Mouse (Mus musculus): ENCODE results near the gene Apcs. TPM values are rescaled to one million over a fixed set of nuclear protein-coding genes. Genes with fewer than 3 reads are reported as not detected.

Apcs gene
- 14.0 and 14.8 TPM in 2 replicates for polyA plus RNA-seq (2015; fragmentation: Nextera tagmentation; extraction: Ambion mirVana)

- WGBS, result 27% methylated on average over 2 of the region's 2 CpGs
- no peak within 1 kb of the TSS for H3K27ac ChIP-seq (ENCODE audit: low read depth, low read length)
- ATAC-seq, result peak; percentile 60; the same call in 1 of the 2 replicates
Measured at GRCm38 (mm10) chr1:172894777-172895357, at the start of gene Apcs. Gene Apcs, minus strand, starts transcription at chr1:172895041.

GRCm38 (mm10) chr1:172932197-172932596 is 37.4 kb upstream of the Apcs start:
- 74% methylated on average over 2 of the region's 2 CpGs for WGBS
- ATAC-seq, result no peak
- Histone ChIP-seq H3K36me3 (ENCODE audit: control insufficient read depth, insufficient read depth) (no peaks in the 10 kb centered on the region), H3K9me3 (ENCODE audit: control insufficient read depth) (no peaks in the 10 kb centered on the region), H3K27me3 (replicated peaks; ENCODE audit: control insufficient read depth, insufficient read depth, low read length) (no peaks in the 10 kb centered on the region), H3K4me1 (replicated peaks; ENCODE audit: control insufficient read depth, insufficient read depth, low read length) (no peaks in the 10 kb centered on the region), H3K4me2 (replicated peaks; ENCODE audit: low read depth) (no peak overlapping the region), H3K9ac (ENCODE audit: low read depth, low read length) (no peak overlapping the region), H3K4me3 (ENCODE audit: low read depth, low read length) (no peak overlapping the region), H3K27ac (ENCODE audit: low read depth, low read length) (no peak overlapping the region)
- no peak for TF ChIP-seq CTCF (IDR thresholded peaks at IDR 0.05; ENCODE audit: low read depth)

More at GRCm38 (mm10) chr1:172894777-172895357, at the start of gene Apcs:
- H3K9me3 ChIP-seq (ENCODE audit: control insufficient read depth), result no peaks in the 10 kb centered on the region
- H3K4me1 ChIP-seq (replicated peaks; ENCODE audit: control insufficient read depth, insufficient read depth, low read length), result no peaks in the 10 kb centered on the region
- no peak within 1 kb of the TSS for H3K4me2 ChIP-seq (replicated peaks; ENCODE audit: low read depth)
- no peaks in the 10 kb centered on the region for H3K27me3 ChIP-seq (replicated peaks; ENCODE audit: control insufficient read depth, insufficient read depth, low read length)
- TF ChIP-seq CTCF (IDR thresholded peaks at IDR 0.05; ENCODE audit: low read depth), result no peak
- H3K36me3 ChIP-seq (ENCODE audit: control insufficient read depth, insufficient read depth), result no peaks in the 10 kb centered on the region
- H3K9ac ChIP-seq (ENCODE audit: low read depth, low read length), result no peak within 1 kb of the TSS
- H3K4me3 ChIP-seq (ENCODE audit: low read depth, low read length), result no peak within 1 kb of the TSS

- H3K4me3 ChIP-seq (ENCODE audit: low read depth, low read length), result no peak overlapping the region
- no peaks in the 10 kb centered on the region for H3K4me1 ChIP-seq (replicated peaks; ENCODE audit: control insufficient read depth, insufficient read depth, low read length)
- H3K36me3 ChIP-seq (ENCODE audit: control insufficient read depth, insufficient read depth), result no peaks in the 10 kb centered on the region
Measured at GRCm38 (mm10) chr1:172918450-172918849, 23.6 kb upstream of the Apcs start.

GRCm38 (mm10) chr1:172917115-172917514 is 22.3 kb upstream of the Apcs start:
- no peaks in the 10 kb centered on the region for H3K27me3 ChIP-seq (replicated peaks; ENCODE audit: control insufficient read depth, insufficient read depth, low read length)
- TF ChIP-seq CTCF (IDR thresholded peaks at IDR 0.05; ENCODE audit: low read depth), result no peak
- ATAC-seq, result peak; percentile 78
- 80% methylated on average over 1 of the region's 1 CpGs for WGBS
- no peak overlapping the region for H3K9ac ChIP-seq (ENCODE audit: low read depth, low read length)
- H3K36me3 ChIP-seq (ENCODE audit: control insufficient read depth, insufficient read depth), result no peaks in the 10 kb centered on the region
- H3K4me2 ChIP-seq (replicated peaks; ENCODE audit: low read depth), result no peak overlapping the region
- H3K27ac ChIP-seq (ENCODE audit: low read depth, low read length), result no peak overlapping the region
- no peaks in the 10 kb centered on the region for H3K9me3 ChIP-seq (ENCODE audit: control insufficient read depth)
- no peak overlapping the region for H3K4me3 ChIP-seq (ENCODE audit: low read depth, low read length)
- no peaks in the 10 kb centered on the region for H3K4me1 ChIP-seq (replicated peaks; ENCODE audit: control insufficient read depth, insufficient read depth, low read length)

More at GRCm38 (mm10) chr1:172918450-172918849, 23.6 kb upstream of the Apcs start:
- WGBS, result 72% methylated on average over 2 of the region's 2 CpGs
- H3K4me2 ChIP-seq (replicated peaks; ENCODE audit: low read depth), result no peak overlapping the region
- TF ChIP-seq CTCF (IDR thresholded peaks at IDR 0.05; ENCODE audit: low read depth), result no peak
- no peak overlapping the region for H3K27ac ChIP-seq (ENCODE audit: low read depth, low read length)
- H3K9ac ChIP-seq (ENCODE audit: low read depth, low read length), result no peak overlapping the region
- no peak for ATAC-seq
- H3K27me3 ChIP-seq (replicated peaks; ENCODE audit: control insufficient read depth, insufficient read depth, low read length), result no peaks in the 10 kb centered on the region
- H3K9me3 ChIP-seq (ENCODE audit: control insufficient read depth), result no peaks in the 10 kb centered on the region

- Histone ChIP-seq H3K4me3 (ENCODE audit: low read depth, low read length) (no peak overlapping the region), H3K36me3 (ENCODE audit: control insufficient read depth, insufficient read depth) (no peaks in the 10 kb centered on the region), H3K9me3 (ENCODE audit: control insufficient read depth) (no peaks in the 10 kb centered on the region), H3K9ac (ENCODE audit: low read depth, low read length) (no peak overlapping the region), H3K4me2 (replicated peaks; ENCODE audit: low read depth) (no peak overlapping the region), H3K27me3 (replicated peaks; ENCODE audit: control insufficient read depth, insufficient read depth, low read length) (no peaks in the 10 kb centered on the region), H3K4me1 (replicated peaks; ENCODE audit: control insufficient read depth, insufficient read depth, low read length) (no peaks in the 10 kb centered on the region), H3K27ac (ENCODE audit: low read depth, low read length) (no peak overlapping the region)
- no peak for TF ChIP-seq CTCF (IDR thresholded peaks at IDR 0.05; ENCODE audit: low read depth)
- ATAC-seq, result no peak
Measured at GRCm38 (mm10) chr1:172903313-172903712, 8.5 kb upstream of the Apcs start.

GRCm38 (mm10) chr1:172895435-172895834 is 594 bp upstream of the Apcs start:
- Histone ChIP-seq H3K4me3 (ENCODE audit: low read depth, low read length) (no peak overlapping the region), H3K9me3 (ENCODE audit: control insufficient read depth) (no peaks in the 10 kb centered on the region), H3K36me3 (ENCODE audit: control insufficient read depth, insufficient read depth) (no peaks in the 10 kb centered on the region), H3K9ac (ENCODE audit: low read depth, low read length) (no peak overlapping the region), H3K4me2 (replicated peaks; ENCODE audit: low read depth) (no peak overlapping the region), H3K27ac (ENCODE audit: low read depth, low read length) (no peak overlapping the region), H3K4me1 (replicated peaks; ENCODE audit: control insufficient read depth, insufficient read depth, low read length) (no peaks in the 10 kb centered on the region), H3K27me3 (replicated peaks; ENCODE audit: control insufficient read depth, insufficient read depth, low read length) (no peaks in the 10 kb centered on the region)
- WGBS, result 69% methylated on average over 2 of the region's 2 CpGs
- no peak for TF ChIP-seq CTCF (IDR thresholded peaks at IDR 0.05; ENCODE audit: low read depth)
- ATAC-seq, result peak; percentile 72

All from intestine, postnatal 0 days (tissue).